Mouse (Mus musculus): ENCODE measurements around the gene Klc1. TPM values are rescaled to one million over a fixed set of nuclear protein-coding genes. Genes with fewer than 3 reads are reported as not detected.
A peak's percentile ranks its signal among the peaks of the same experiment; 100 is the strongest.

Gene Klc1
- total RNA-seq, 2 experiments from 2014 or later: 826 to 832 TPM

- no peak for DNase-seq (ENCODE audit: low spot score in 2 of 2)
Measured at GRCm38 (mm10) chr12:111812611-111813010, 54.0 kb downstream of the Klc1 start.

DNA sequence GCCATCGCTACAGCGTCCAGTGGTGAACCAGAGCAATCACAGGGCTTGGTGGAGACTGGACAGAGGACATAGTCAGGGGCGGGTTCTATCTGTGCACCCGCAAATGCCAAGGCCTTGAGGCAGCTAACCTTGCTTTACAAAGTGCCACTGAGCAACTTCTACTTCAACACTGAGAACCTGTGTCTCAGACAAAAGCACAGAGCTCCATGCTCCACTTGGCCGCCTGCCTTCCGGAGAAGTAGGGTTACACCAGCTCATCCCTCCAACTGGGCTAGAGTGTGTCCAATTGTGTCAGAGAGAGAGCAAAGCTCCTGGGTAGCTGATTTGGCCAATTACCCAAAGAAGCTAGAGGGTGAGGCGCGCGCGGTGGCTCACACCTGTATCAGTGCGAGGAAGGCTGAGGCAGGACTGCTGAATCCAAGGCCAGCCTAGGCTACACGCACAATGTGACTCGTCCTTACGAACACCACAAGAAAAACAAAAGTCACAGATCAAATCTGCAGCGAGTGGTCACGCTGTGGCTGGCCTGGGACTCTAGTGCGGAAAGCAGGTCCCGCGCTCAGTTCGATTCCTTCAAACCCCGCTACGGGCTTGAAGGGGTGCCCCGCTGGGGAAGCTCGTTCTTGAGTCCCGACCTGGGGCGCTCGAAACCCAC is 54.6 kb downstream of the Klc1 start:
- no peak for DNase-seq (ENCODE audit: low spot score in 2 of 2)

GRCm38 (mm10) chr12:111813766-111814617 is 55.3 kb downstream of the Klc1 start, which contains the start of the genes Xrcc3 and Zfyve21:
Xrcc3 (minus strand) TSS chr12:111813873.
Zfyve21 (plus strand) TSS chr12:111814170.
- peak; percentile 96 to 99 for DNase-seq (ENCODE audit: low spot score in 2 of 2)

DNA sequence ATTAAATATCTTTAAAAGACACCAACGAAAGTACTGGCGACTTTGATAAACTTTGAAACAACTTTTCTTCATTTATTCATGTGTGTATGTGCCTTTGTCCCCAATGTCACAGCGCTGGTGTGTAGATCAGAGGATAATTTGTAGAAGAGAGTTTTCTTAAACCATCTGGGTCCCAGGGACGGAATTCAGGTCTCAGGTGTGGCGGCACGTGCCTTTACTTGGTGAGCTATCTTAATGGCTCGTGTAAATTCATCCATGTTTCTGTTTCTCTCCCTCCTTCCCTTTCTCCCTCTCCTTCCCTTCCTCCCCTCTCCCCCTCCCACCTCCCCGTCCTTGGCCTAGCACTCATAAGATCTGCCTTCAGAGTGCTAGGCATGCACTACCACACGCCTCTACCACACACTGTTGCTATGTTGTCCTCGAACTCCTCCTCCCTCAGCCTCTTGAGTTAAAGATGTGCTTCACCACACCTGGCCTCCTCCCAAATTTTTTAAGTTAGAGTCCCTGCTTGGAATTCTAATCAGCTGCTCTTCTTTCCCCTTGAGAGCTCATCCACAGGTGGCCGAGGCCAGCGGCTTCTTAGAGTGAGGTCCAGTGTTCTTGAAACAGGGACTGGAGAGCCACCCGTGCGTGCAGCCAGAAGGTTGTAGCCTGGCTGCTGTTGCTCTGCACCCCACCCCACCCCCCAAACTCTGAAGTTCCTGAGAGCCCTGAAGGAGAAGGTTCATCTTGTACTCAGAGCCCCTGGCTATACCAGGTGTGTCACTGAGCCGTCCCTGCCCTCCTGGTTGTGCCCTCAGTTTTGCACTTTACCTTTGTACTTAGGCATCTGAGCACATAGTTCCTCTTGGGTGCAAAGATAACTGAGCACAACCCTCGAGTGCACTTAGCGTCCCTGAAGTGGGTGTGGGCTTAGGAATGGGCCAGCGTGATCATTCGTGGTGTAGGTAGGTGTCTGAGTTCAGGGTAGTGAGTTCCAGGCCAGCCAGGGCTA is 56.4 kb downstream of the Klc1 start:
- DNase-seq (ENCODE audit: low spot score in 2 of 2): no peak

- peak in 1 of 2 experiments; percentile 57 for DNase-seq (ENCODE audit: low spot score in 2 of 2)
Measured at GRCm38 (mm10) chr12:111816528-111816927, 57.9 kb downstream of the Klc1 start.

GRCm38 (mm10) chr12:111816967-111817366 is 58.3 kb downstream of the Klc1 start:
- DNase-seq (ENCODE audit: low spot score in 2 of 2): no peak

GRCm38 (mm10) chr12:111817991-111818390 is 59.3 kb downstream of the Klc1 start:
- DNase-seq (ENCODE audit: low spot score in 2 of 2): no peak

GRCm38 (mm10) chr12:111819936-111820335 is 61.3 kb downstream of the Klc1 start:
- no peak for DNase-seq (ENCODE audit: low spot score in 2 of 2)

GRCm38 (mm10) chr12:111820708-111821107 is 62.1 kb downstream of the Klc1 start:
- DNase-seq (ENCODE audit: low spot score in 2 of 2): no peak

GRCm38 (mm10) chr12:111821931-111822330 is 63.3 kb downstream of the Klc1 start:
- DNase-seq (ENCODE audit: low spot score in 2 of 2): no peak

GRCm38 (mm10) chr12:111827556-111827955 is 68.9 kb downstream of the Klc1 start:
- no peak for DNase-seq (ENCODE audit: low spot score in 2 of 2)

DNA sequence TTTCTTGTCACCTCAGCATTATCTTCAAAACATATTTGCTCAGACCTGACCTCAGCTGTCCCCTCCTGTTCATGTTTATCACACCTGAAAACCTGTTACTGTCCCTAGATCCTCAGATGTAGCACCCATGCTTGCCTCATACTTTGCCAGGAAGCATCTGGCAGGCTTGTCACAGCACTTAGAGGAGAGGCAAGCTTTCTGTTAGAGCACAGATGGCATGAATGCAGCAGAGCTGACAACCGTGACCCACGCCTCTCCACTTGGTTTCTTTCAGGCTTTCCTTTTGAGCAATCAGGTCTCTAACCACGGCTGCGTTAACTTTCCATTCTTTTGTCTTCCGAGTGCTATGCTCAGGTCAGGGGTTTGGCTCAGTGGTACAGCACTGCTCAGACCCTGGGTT is 70.8 kb downstream of the Klc1 start:
- DNase-seq (ENCODE audit: low spot score in 2 of 2): no peak

DNA sequence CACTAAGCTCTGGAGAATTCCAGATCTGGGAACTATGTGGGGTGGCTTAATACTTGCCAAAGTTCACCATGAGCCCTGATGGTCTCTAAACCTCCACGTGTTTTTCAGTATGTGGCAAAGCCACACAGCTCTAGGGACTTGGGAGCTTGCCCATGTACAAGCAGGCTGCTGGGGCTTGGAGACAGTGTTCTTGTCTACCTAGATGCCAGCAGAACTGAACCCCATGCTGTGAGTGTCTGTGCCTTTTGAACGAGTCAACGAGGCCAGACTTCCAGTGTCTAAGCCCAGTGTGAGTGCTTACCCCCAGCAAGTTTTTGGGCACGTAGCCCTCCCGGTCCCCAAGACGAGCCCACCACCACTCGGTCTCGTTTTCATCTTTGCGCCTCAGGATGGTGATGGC is 71.3 kb downstream of the Klc1 start:
- DNase-seq (ENCODE audit: low spot score in 2 of 2): no peak

DNA sequence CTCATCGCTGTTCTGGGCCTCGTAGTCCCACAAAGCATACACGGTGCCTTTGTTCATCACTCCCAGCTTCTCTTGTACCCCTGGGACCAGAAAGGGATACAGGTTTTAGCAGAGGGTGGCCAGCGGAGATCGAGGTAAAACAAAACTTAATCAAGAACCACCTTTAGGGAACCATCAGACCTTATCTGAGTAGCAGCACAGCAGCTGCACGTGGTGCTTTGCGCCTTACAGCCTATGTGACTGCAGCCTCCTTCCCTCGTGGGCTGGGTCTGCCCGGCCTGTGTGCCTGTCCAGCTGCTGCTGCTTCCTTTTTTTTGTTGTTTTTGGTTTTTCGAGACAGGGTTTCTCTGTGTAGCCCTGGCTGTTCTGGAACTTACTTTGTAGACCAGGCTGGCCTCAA is 71.7 kb downstream of the Klc1 start:
- no peak for DNase-seq (ENCODE audit: low spot score in 2 of 2)

DNA sequence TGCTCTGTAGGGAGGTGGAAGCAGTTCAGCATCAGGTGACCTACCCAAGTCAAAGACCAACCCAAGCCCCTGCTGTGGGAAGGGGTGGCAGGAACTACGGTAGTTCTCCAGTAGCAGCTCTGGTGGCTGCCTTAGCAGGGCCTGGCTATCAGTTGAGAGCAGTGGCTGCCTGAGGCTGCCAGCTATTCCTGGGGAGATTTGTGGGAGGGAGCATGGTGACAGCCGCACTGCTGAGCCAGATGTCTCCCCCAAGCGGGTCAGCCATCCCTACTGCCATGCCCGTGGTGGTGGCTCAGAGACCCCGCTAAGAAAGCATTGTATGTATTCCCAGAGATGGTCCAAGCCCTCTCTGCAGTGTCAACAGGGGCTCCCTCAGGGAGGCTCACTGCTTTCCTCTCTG is 74.0 kb downstream of the Klc1 start:
- DNase-seq (ENCODE audit: low spot score in 2 of 2): no peak

DNA sequence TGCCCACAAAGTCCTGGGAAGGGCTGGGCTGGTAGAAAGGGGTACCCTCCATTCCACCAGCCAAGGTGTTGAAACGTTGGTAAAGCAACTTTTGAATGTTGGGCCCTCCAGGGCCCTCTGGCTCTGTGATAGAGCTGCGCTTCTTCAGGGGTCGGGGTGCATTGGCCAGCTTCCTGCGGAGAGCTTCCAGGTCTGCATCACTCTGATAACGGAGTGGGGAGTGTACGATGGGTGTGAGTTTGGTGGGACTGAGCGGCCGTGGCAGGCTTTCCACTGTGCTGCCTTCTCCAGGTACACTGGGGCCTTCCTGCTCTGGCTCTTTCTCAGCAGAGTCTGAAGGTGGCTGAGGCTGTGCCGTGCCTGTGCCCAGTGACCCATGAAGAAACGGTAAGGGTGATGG is 74.8 kb downstream of the Klc1 start:
- no peak for DNase-seq (ENCODE audit: low spot score in 2 of 2)

- no peak for DNase-seq (ENCODE audit: low spot score in 2 of 2)
Measured at GRCm38 (mm10) chr12:111842565-111843433, 84.2 kb downstream of the Klc1 start.

GRCm38 (mm10) chr12:111843470-111843869 is 84.8 kb downstream of the Klc1 start:
- no peak for DNase-seq (ENCODE audit: low spot score in 2 of 2)

- no peak for DNase-seq (ENCODE audit: low spot score in 2 of 2)
Measured at GRCm38 (mm10) chr12:111845953-111846352, 87.3 kb downstream of the Klc1 start.

DNA sequence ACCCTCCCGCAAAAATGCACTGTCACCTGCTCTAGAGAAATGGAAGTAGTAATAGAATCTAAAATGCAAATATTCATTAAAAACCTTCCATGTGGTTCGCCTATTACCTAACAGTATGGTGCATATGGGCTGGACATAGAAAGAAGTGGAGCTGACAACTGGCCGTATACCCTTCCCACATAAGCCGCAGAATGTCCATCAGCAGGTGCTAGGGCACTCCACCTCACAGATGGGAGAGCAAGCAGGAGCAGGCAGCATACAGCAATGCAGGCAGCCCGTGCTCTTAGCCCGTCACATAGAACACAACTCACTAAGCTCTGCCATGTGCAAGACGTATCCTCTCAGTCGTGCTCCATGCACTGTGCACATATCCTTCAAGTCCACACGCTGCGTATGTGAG is 88.2 kb downstream of the Klc1 start:
- no peak for DNase-seq (ENCODE audit: low spot score in 2 of 2)
